Mouse (Mus musculus) lung, adult 2 months (tissue): ENCODE results near the gene Ncoa3.

Experiments
- CTCF ChIP-seq: fragments of 200-500 bp; IDR thresholded peaks from 2 replicates; pipeline ENCODE4 v1.5.1; 2011; ENCODE audit warnings: mild to moderate bottlenecking, low read length, control low read depth; ENCODE audit not compliant: insufficient read depth
- POLR2A ChIP-seq: fragments of 200-500 bp; IDR thresholded peaks from 2 replicates; pipeline ENCODE4 v1.6.1; 2011; ENCODE audit warnings: low read depth, mild to moderate bottlenecking, control low read depth, low read length, borderline replicate concordance; ENCODE audit errors: extremely low read depth

DNA sequence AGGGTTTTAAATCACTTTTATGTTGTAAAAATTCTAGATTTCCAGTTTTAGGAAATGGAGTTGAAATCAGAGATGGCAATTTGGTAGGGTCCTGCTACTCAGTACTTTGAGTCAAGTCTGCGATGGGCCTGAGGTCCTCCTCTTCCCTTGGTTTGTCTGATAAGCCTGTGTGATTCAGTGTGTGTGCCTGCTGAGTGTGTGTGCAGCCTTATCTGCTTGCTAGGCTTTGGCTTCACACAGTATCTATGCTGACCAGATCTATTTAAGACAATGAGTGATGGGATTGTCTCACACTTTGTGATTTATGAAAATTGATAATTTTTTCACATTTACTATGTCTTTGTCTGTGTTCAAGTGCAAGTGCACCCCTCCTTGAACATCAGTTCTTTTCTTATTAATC, 50.1 kb downstream of the Ncoa3 start:
- TF ChIP-seq POLR2A (no peak), CTCF (no peak)
